In the genomic region with DNA sequence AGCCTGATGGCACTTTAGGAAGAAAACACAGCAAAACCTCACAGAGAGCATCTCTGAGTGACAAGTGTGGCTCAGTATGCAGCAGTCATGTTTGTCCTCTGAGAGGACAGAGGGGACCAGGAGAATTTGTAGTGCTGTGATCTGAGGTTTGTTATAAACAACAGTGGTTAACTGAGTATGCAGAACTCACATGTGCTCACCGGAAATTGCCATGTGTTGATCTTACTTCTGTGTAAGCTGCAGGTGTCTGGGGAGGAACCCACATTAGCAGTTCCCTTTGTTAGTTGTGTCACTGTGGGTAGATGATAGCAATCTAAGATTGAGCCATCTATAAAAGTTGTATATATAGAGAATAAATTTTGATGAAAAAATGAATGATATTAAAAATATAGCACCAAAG, we compare ENCODE assay signal across 7 mouse cellular contexts.
"Had no signal": no experiment of that assay in that cellular context is flagged by ENCODE, and none has a peak within 500 bp of the region (broad histone marks: within the 10 kb centered on the region; RNA-seq: fewer than 3 reads in every experiment).

No protein-coding gene starts in this region.

- DNase-seq: kidney, adult 18-20 months; kidney, postnatal 14 days; lung, adult 2 months; lung, postnatal 36 days; retina, postnatal 1 day had no signal

- ATAC-seq: lung, postnatal 0 days; midbrain, embryonic 13.5 days had no signal
